Comparison of ENCODE assay signal across 19 mouse cellular contexts in genomic region chr17:6215640-6216039, GRCm38 (mm10). TPM values are rescaled to one million over a fixed set of nuclear protein-coding genes. Genes with fewer than 3 reads are reported as not detected.
A peak's percentile ranks its signal among the peaks of the same experiment; 100 is the strongest.
DNase-seq lines count a peak whose midpoint lies in the region; ATAC-seq and TF ChIP-seq lines count a peak whose summit lies in the region.
"Had no signal": no experiment of that assay in that cellular context is flagged by ENCODE, and none has a peak within 500 bp of the region (broad histone marks: within the 10 kb centered on the region; RNA-seq: fewer than 3 reads in every experiment).

No protein-coding gene starts in this region.

- no peak overlapping the region for H3K4me2 ChIP-seq in heart, embryonic 13.5 days
- H3K4me2 ChIP-seq in heart, postnatal 0 days (ENCODE audit: low read depth, low read length), result no peak overlapping the region
- H3K4me2 ChIP-seq: embryonic facial prominence, embryonic 13.5 days; forebrain, embryonic 12.5 days; hindbrain, embryonic 12.5 days had no signal

- ATAC-seq in heart, embryonic 13.5 days (ENCODE audit: extremely low read depth, insufficient number of reproducible peaks, low FRiP score, low TSS enrichment), result no peak
- ATAC-seq in heart, postnatal 0 days (ENCODE audit: insufficient read depth, low read depth), result no peak
- ATAC-seq: forebrain, embryonic 16.5 days; hindbrain, embryonic 16.5 days; inflammation-experienced regulatory T-cells, adult 6 months had no signal

- H3K36me3 ChIP-seq in heart, embryonic 13.5 days, result peaks cover 49% of the 10 kb centered on the region
- peaks cover 19% of the 10 kb centered on the region for H3K36me3 ChIP-seq in heart, postnatal 0 days (replicated peaks; ENCODE audit: control insufficient read depth, insufficient read depth, low read length)
- peaks cover 14% of the 10 kb centered on the region for H3K36me3 ChIP-seq in macrophage (ENCODE audit: inconsistent target)

- no peaks in the 10 kb centered on the region for H3K27me3 ChIP-seq in heart, embryonic 13.5 days (replicated peaks)
- H3K27me3 ChIP-seq in heart, postnatal 0 days (ENCODE audit: control insufficient read depth, insufficient read depth, low read length), result no peaks in the 10 kb centered on the region
- H3K27me3 ChIP-seq: embryonic facial prominence, embryonic 13.5 days; forebrain, embryonic 12.5 days; hindbrain, embryonic 12.5 days had no signal

- no peak for DNase-seq in heart, postnatal 10 days
- no peak for DNase-seq in heart, postnatal 0 days (ENCODE audit: low spot score)
- DNase-seq in heart, adult 18-20 months, result no peak
- no peak for DNase-seq in kidney, postnatal 36 days
- DNase-seq: adrenal gland, adult 2 months; adrenal gland, postnatal 25 days; cerebellum, adult 11 months; cerebellum, adult 8-10 months; cerebellum, postnatal 36 days; gastrocnemius, postnatal 10 days; kidney, adult 18-20 months had no signal

- H3K4me3 ChIP-seq in heart, embryonic 13.5 days, result no peak overlapping the region
- no peak overlapping the region for H3K4me3 ChIP-seq in heart, postnatal 0 days (ENCODE audit: low read depth, low read length)
- no peak overlapping the region for H3K4me3 ChIP-seq in macrophage (ENCODE audit: inconsistent target)
- H3K4me3 ChIP-seq: embryonic facial prominence, embryonic 13.5 days; forebrain, embryonic 12.5 days; hindbrain, embryonic 12.5 days had no signal

- peak overlapping the region; percentile 86 for H3K27ac ChIP-seq in heart, embryonic 13.5 days (replicated peaks)
- H3K27ac ChIP-seq in heart, postnatal 0 days (ENCODE audit: low read depth), result peak overlapping the region; percentile 73
- H3K27ac ChIP-seq in macrophage, result peak overlapping the region; percentile 48
- H3K27ac ChIP-seq: embryonic facial prominence, embryonic 13.5 days; forebrain, embryonic 12.5 days; hindbrain, embryonic 12.5 days had no signal

- WGBS in heart, embryonic 13.5 days, result 84% methylated on average over 4 of the region's 4 CpGs
- 81% methylated on average over 4 of the region's 4 CpGs for WGBS in heart, postnatal 0 days
- WGBS in macrophage (ENCODE audit: missing documents), result 59% methylated on average over 4 of the region's 4 CpGs

- H3K79me2 ChIP-seq in macrophage (ENCODE audit: inconsistent target), result no peaks in the 10 kb centered on the region

- H3K9ac ChIP-seq in heart, embryonic 13.5 days, result no peak overlapping the region
- no peak overlapping the region for H3K9ac ChIP-seq in heart, postnatal 0 days (replicated peaks; ENCODE audit: low read depth, low read length)
- H3K9ac ChIP-seq: embryonic facial prominence, embryonic 13.5 days; forebrain, embryonic 12.5 days; hindbrain, embryonic 12.5 days had no signal

- peaks cover 36% of the 10 kb centered on the region for H3K4me1 ChIP-seq in heart, embryonic 13.5 days
- H3K4me1 ChIP-seq in heart, postnatal 0 days (ENCODE audit: control insufficient read depth, insufficient read depth), result peaks cover 22% of the 10 kb centered on the region
- H3K4me1 ChIP-seq: embryonic facial prominence, embryonic 13.5 days; forebrain, embryonic 12.5 days; hindbrain, embryonic 12.5 days had no signal

- no peak for TF ChIP-seq EP300 in heart, postnatal 0 days (IDR thresholded peaks at IDR 0.05; ENCODE audit: low read depth)

- no peaks in the 10 kb centered on the region for H3K9me3 ChIP-seq in heart, embryonic 13.5 days
- no peaks in the 10 kb centered on the region for H3K9me3 ChIP-seq in heart, postnatal 0 days (replicated peaks; ENCODE audit: control insufficient read depth, low read length)
- H3K9me3 ChIP-seq: embryonic facial prominence, embryonic 13.5 days; forebrain, embryonic 12.5 days; hindbrain, embryonic 12.5 days had no signal

- TF ChIP-seq CTCF in heart, postnatal 0 days (IDR thresholded peaks at IDR 0.05; ENCODE audit: low read depth), result no peak

- intact Hi-C loops in heart, postnatal 10 days (cut with DNase I), result no loop called here

RNA-seq across cellular contexts. Expression of gene Tmem181a, which starts 41.0 kb away (rescaled TPM):
- 15.4 and 16.3 TPM in 2 replicates for polyA plus RNA-seq in heart, embryonic 13.5 days (2015; fragmentation: Nextera tagmentation; extraction: Ambion mirVana)
- 10 to 100 TPM; 12.2 to 12.4 TPM for total RNA-seq in heart, postnatal 10 days (2021)
- 10.0 and 17.9 TPM in 2 replicates for total RNA-seq in heart, postnatal 0 days (2014; rRNA removed; ENCODE audit: low replicate concordance)
- polyA plus RNA-seq in heart, postnatal 0 days (2015; fragmentation: Nextera tagmentation; extraction: Ambion mirVana), result 10.0 and 12.0 TPM in 2 replicates
- 1 to 10 TPM; 7.3 to 7.8 TPM for total RNA-seq in heart, adult 18-20 months (2021)
- 10 to 100 TPM; 12.2 to 51.4 (median 29.8) TPM for total RNA-seq in macrophage (2018; cell fraction: chromatin; rRNA removed)
- 10 to 100 TPM in 25 of 26 experiments, 1 to 10 TPM in 1; 9.9 to 25.5 (median 15.9) TPM for total RNA-seq in macrophage (2018; cell fraction: cytosol; rRNA removed)
- total RNA-seq in macrophage (2018; cell fraction: nucleus; rRNA removed), result 10 to 100 TPM; 16.5 to 56.4 (median 31.3) TPM
- polyA plus RNA-seq in macrophage (2018), result 12.7 to 21.3 TPM (median 19.3 TPM) in 3 replicates
